ENCODE assay signal across 2 mouse cellular contexts in the genomic region with DNA sequence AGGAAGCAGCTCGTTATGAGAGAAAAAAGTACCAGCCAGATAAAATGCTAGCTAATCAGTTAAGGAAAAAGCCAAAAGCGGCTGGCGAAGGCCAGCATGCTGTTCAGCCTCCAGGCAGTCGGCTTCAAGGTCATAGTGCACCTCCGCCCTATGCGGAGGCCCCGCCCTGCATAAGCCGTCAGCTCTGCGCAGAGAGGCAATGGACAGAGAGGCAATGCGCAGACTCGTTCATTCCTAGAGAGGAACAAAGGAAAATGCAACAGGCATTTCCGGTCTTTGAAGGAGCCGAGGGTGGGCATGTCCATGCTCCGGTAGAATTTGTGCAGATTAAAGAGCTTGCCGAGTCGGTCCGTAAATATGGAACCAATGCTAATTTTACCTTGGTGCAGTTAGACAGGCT.
DNase-seq lines count a peak whose midpoint lies in the region; TF ChIP-seq lines count a peak whose summit lies in the region.
"Not testable (repeated sequence)": the region's sequence is repeated elsewhere in the genome, so short reads cannot be mapped to it uniquely, and the experiment has no call there.

No protein-coding gene starts in this region.

- TF ChIP-seq CTCF in E14TG2a.4 (conservative IDR thresholded peaks at IDR 0.05; ENCODE audit: low read length) = not testable (repeated sequence)

- H3K9me3 ChIP-seq in E14TG2a.4 (ENCODE audit: low read length) = peaks cover 91% of the 10 kb centered on the region

- H3K4me3 ChIP-seq in E14TG2a.4 (replicated peaks; ENCODE audit: low read length) = 0 out of 2 replicates have a peak overlapping the region, but pooled peaks have one; percentile 10

- not testable (repeated sequence) for H3K36me3 ChIP-seq in E14TG2a.4 (ENCODE audit: insufficient read depth, low read length)

- H3K4me1 ChIP-seq in E14TG2a.4 (replicated peaks; ENCODE audit: low read depth, low read length) = not testable (repeated sequence)

- peak; percentile 83 for DNase-seq in heart, adult 11 months

- not testable (repeated sequence) for H3K27me3 ChIP-seq in E14TG2a.4 (ENCODE audit: insufficient read depth, low read length)
